Mouse (Mus musculus): ENCODE measurements at regions not wholly inside any gene's neighbourhood (a gene's known extent, or its start where the extent isn't known, plus 50 kb on each side); places are given as distances from the start of the nearest gene placed in this dataset.

- no peak for TF ChIP-seq CTCF (IDR thresholded peaks at IDR 0.05; ENCODE audit: extremely low read depth, insufficient read depth, low read length)
- no peak for TF ChIP-seq POLR2A (IDR thresholded peaks at IDR 0.05; ENCODE audit: extremely low read depth, insufficient read depth, low read length)
These were observed 207.1 kb upstream of the Zpld1 start for GRCm38 (mm10) chr16:55504796-55505413.

All from cortical plate, adult 2 months (tissue).